Mouse (Mus musculus) erythroblast, embryonic 14.5 days (primary cell): ENCODE data around the gene Bmpr1a.

ENCODE experiments used
- GATA1 ChIP-seq: IDR thresholded peaks from 2 replicates; pipeline ENCODE4 v1.6.1; 2012; ENCODE audit warnings: low read length, inconsistent platforms, mixed read lengths
- TAL1 ChIP-seq: IDR thresholded peaks from 3 replicates; pipeline ENCODE4 v1.6.1; 2012; ENCODE audit warnings: low read length, inconsistent platforms, mixed read lengths

DNA sequence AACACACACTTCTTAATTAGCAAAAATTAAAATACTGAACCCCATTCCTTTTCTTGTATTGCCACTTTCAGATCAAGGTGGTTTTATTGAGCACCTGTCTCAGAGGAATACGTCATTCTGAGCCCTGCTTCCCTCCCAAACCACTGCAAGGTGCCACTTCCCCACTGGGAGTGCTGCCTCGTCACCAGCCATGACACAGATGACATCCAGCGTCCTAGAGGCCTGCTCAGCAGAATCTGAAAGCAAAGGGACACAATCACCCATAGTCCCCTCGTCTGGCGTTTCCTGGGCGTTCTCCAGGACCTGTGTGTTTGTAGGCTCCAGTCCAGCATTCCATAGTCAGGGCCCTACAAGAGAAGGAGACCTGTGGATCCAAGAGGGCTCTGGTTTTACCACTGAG is 11.0 kb upstream of the Bmpr1a start:
- TF ChIP-seq TAL1 (no peak), GATA1 (no peak)
